Mouse (Mus musculus) 3T3-L1 (cell line): ENCODE results near the gene Emc6.

Source experiments
- DNase-seq: peaks from one replicate; pipeline ENCODE4 v3.0.0-alpha.2; 2015; ENCODE audit warnings: low read depth, low spot score

Emc6 gene

DNA sequence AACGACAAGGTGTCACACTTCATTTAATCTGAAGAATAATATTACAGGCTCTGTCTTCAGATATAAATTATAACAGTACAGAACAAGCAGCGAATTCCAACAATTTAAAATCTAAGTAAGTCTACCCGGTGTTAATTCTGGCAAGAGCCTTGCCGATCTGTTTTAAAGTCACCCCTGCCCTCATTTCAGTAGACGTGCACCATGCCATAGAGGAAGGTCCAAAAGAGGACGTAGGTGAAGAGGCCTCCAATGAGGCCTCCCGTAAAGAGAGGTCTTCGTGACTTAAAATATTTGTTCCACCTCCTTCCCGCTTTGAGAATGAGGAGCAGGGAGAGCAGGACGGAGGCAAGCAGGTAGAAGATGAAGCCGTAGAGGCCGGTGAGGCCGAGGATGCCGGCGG, 651 bp downstream of the Emc6 start:
- peak; percentile 25 for DNase-seq

DNA sequence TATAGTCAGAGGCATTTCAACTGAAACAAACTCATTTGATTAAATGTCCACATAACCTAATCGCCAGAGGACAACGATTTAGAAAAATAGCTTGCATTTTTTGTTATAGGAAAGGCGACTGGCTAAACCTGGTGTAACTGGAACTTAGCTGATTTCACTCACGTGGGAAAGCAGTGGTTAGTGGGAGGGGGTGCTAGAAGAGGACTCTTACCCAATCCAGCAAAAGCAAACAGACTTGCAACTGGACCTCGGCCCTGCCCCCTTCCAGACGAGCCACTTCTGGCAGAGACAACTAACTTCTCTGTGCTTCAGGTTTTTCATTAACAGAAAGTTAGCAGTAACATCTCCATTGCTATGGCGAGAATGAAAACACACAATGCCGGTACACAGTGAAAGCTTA, 1.2 kb downstream of the Emc6 start:
- DNase-seq = peak; percentile 58

DNA sequence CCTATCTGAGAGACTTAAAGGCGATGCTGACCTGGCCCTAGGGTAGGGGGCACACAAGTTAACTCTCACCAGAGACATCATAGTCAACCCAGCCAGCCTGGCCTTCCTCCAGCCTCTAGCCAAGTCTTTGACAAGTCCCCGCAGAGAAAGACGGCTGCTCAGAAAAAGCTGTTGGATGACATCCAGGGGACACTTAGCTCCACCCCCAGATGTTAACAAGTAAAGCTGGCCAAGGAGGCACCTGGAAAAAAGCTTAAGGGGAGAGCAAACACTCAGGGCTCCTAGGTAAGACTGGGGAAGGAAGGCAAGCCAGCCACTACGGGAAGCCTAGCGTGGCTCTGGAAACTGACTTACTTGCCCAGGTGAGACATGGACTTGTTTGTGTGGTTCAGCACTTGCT, 4.7 kb downstream of the Emc6 start:
- no peak for DNase-seq

DNA sequence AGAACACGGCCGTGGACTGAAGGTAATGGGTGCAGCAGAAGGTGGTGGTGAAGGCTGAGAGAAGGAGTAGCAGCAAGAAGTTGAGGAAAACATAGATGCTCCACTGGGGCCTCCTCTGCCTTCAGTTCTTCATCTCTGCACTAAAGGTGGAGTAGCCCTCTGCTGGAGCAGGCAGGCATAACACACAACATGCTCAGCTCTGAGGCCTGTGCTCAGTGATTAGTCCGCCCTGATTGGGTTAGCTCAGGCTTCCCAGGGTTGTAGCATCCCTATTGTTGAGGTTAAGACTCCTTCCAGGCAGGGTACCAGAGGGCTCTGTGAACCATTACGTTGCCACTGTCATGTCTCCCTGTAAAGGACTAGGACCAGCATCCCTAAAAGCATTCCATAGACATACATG, 7.6 kb downstream of the Emc6 start:
- DNase-seq = peak; percentile 80

DNA sequence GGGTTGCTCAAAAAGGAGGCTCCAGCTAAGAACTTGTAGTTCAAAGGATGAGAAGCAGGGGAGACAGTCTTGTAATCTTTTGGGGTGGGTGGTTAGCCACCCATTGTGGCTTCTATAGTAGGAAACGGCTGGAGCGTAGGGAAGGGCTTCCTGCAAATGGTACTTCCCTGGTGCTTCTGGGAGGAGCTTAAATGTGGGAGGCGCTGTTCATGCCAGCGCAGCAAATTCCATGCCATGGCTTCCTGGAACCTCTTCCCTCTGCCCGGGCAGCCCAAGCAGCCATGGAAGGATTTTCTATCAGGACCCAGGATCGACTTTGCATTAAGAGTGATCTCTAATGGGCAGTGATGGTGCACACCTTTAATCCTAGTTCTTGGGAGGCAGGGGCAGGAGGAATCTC, 8.3 kb downstream of the Emc6 start:
- DNase-seq = no peak

DNA sequence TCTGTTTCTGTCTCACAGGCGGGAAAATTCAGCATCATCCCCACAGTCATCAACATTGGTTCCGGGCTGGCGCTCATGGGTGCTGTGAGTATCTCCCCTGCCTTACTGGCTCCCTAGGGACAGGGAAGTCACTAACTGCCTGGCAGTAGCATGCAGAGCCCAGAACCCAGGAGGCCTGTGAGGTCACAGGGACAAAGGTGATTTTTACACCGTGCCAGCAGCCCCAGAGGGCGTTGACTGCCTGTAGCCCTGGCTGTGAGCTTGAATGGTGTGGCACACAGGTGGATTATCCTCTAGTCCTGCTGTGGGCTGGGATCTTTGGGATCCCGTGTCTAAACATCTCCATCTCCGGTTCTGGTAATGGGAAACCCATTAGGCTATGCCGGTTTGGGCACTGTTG, 8.8 kb downstream of the Emc6 start:
- no peak for DNase-seq

DNA sequence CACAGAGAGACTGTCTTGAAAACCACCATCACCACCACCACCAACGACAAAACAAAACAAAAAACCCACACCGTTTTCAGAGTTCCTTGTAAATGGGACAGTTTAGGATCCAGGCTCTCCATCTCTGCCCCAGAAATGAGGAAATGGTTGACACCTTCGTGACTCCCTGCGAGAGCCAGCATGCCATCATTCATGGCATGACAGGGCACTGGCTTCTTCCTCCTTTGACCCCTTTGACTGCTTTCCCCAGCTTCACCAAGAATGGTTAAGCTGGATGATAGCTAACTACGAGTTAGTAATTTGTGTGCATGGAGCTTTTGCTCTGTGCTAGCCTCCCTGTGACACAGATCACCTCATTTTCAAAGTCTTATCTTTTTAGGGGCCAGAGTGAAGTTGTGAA, 14.6 kb downstream of the Emc6 start:
- no peak for DNase-seq

DNA sequence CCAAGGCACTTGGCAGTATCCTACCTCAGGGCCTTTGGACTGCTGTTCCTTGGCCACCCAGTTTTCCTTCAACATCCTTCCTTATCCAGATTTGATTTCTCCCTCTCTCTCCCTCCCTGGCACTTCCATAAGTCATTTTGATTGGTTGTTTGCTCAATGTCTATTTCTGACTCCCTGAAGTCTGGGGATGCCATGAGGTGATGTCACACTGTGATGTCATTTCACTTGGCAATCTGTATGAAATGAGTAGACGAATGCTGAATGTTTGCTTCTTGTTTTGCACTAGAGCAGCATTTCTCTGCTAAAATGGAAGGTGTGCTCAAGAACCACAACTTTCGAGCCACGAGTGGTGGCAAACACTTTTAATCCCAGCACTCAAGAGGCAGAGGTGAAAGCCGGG, 15.2 kb downstream of the Emc6 start:
- peak; percentile 74 for DNase-seq

DNA sequence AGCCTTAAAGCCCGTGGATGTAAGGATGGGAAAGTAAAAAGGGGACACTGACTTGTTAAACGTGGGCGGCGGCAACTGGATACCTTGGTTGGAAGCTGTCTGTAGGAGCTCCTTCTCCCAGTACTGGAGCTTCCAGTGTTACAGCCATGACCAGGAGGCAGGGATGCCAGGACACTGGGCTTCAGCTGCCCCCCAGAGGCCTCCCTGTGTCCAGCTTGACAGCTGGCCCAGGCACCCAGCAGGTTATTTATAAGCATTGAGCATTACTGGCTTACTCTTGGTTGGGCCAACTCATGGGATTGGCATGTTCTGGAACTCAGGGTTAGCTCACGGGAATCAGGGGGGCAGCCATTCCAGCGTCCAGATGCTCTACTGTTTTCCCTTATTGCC, 16.0 kb downstream of the Emc6 start:
- DNase-seq = peak; percentile 87

DNA sequence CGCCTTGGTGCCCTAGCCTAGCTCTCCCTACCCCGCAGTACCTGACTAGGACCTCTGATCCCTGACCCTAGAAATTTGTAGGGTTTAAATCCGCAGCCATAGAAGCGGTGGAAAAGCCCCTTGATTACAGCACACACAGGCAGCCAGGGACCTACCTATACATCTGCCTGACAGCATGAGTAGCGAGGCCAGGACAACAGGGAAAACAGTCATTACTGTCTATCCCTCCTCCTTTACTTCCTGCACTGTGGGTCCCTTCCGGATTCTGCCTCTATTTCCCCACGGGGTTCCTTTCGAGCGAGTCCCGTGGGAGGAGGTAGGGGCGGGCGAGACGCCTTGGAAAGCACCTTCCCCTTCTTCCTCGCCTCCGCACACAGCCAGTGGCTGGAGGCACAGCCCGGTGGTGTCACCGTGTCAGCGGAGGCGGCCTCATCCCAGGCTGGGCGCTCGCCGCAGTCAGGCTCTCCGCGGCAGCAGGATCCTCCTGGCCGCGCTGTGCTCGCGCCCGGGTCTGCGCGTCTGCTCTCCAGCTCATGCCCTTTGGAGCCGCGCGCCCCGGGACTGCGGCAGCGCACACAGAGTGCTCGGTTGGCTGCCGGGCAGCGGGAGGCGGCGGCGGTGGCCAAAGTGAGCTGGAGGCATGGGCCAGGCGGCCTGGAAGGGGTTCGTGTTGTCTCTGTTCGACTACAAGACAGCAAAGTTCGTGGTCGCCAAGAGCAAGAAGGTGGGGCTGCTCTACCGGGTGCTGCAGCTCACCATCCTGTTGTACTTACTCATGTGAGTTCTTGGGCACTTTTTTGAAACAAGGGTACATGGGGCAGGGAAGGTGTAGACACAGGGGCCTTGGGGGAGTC, 16.7 kb downstream of the Emc6 start, which contains the start of gene P2rx5:
TSS of gene P2rx5 (plus strand) at position 465 of the 854 bp plus-strand sequence.
- no peak for DNase-seq

DNA sequence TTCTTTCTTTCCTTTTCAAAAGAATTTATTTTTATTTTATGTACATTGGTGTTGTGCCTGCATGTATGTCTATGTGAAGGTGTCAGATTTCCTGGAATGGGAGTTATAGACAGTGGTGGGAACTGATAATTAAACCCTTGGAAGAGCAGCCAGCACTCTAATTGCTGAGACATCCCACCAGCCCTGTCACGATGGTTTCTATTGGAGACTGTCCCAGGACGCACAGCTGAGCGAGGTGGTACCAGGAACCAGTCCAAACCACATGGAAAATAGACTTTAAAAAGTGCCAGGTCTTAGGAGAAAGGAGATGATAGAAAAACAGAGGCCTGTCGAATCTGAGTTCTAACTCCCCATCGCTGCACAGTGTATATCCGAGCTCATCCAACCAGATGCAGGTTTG, 21.8 kb downstream of the Emc6 start:
- DNase-seq = no peak

DNA sequence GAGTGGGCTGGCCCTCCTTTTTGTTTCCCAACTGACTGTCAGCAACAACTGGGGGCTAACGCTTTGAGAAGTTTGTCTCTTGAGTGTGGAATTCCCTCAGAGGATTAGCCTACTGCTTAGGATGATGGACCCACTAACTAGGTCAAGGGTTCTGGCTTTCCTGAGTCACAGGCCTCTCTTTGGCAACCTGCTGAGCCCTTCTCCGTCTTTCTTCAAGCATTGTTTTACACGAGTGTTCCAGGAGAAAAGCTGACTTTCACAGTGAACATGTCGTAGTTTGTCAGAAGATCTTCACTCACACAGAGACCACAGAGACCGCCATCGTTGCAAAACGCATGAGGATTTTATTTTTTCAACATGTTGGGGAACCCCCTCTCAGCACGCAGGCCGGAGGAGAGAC, 28.6 kb downstream of the Emc6 start:
- DNase-seq = no peak

DNA sequence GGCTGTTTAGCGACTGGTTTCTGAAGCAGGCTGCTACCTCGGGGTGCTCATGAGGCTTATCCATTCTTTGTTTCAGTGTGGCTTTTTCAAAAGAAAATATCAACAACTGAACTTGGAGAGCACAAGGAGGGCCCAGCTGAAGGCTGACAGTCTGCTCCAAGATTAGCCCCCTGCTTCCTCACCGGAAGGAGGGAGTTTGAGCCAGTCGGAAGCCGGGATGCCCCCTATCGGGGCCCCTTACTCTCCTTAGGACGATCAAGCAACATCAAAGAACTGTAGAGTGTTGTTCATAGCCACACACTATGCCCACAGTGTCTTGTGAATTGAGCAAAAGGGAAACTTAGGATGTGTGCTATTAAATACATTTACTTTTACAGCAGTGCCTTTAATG, 29.9 kb downstream of the Emc6 start:
- DNase-seq = no peak

DNA sequence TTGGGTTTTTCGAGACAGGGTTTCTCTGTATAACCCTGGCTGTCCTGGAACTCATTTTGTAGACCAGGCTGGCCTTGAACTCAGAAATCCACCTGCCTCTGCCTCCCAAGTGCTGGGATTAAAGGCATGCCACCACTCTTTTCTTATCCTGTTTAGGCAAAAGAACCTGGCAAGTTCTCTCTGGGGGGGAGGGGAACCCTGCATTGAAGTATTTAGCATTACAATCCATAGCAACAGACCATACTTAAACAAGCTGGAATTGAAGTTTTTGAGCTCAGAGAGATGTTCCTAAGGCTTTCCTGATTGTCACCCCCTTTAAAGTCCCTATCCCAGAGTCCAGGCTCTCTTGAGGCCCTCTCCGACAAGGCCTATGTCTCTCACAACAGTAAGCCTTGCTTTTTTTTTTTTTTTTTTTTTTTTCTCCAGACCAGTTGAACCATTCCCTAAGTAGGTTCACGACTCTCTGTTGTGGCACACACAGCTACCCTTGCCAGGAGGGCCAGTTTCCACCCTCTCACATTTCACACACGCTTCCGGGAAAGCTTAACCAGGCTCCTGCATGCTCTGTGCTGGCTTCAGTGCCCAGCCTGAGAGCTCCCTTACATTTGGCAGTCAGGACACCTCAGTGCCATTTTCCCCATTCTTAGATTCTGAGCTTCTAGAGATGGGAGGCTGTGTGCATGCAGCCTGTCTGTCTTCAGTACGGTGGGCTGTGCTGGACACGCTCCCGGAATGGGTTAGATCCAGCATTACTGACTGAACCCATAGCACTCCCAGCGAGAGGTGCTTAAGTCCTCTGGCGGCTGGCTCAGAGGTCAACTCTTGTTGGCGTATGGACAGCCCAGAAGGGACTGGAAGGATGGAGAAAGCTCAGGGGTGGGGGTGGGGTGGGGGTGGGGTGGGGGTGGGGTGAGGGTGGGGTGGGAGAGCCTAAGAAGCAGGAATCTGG, 30.5 kb downstream of the Emc6 start:
- DNase-seq = no peak

DNA sequence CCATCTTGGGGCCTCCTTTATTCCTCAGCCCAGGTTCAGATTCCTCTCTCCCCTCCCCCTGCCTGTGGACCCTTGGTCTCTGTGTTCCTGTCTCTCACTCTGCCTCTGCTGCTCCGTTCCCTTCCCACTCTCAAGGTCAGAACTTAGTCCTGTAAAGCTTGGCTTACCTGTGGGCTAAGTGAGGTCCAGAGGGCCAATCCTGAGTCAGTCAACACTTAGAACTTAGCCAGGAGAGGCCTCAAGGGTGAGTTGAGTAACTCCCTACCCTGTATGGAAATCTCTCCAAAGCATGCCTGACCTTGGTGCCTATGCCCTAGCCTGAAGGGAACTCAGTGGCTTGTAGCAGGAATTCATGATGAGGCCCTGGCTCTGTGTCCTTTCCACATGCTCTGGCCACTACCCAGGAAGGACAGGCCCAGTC, 32.6 kb downstream of the Emc6 start:
- no peak for DNase-seq

DNA sequence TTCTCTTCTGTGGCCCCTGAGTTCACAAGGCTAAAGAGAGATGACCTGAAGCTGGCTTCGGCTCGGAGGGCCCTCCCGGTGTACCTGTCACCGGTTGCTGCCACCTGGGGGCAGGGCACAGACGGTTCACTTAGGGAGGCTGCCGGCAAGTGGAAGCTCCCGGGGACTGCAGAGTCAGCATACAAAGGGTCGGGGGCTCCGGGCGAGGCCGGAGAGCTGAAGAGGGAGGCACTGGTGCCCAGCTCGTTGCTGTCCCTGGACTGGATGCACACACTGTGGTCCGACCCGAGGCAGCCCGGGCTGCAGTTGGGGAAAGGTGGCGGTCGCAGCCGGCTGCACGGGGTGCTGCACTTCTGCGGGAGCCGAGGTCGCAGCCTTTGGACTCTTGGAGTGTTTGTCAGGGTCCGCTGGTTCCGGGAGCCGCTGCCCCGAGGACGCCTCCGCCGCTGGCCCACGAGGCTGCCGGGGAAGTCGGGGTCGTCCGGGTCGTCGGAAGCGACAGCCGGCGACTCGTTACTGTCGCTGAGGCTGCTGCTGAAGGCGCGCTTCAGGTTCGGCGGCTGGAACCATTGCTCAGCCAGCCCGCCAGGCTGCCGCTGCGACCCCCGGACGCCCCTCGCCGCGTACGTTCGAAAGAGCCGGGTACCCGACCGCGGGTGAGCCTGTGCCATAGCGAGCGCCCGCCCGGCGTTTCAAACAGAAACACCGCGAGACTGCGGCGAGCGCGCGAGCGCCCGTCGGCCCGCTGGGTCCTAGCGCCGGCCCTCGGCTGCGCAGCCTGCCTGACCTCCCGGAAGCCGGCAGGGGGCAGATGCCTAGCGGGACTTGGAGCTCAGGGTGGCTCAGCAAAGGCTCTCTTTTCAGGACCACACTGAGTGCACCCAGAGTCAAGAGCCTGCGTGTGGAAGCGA, 39.0 kb downstream of the Emc6 start, which contains the start of gene Haspin:
TSS of gene Haspin (minus strand) at position 704 of the 911 bp plus-strand sequence.
- peak; percentile 85 for DNase-seq

DNA sequence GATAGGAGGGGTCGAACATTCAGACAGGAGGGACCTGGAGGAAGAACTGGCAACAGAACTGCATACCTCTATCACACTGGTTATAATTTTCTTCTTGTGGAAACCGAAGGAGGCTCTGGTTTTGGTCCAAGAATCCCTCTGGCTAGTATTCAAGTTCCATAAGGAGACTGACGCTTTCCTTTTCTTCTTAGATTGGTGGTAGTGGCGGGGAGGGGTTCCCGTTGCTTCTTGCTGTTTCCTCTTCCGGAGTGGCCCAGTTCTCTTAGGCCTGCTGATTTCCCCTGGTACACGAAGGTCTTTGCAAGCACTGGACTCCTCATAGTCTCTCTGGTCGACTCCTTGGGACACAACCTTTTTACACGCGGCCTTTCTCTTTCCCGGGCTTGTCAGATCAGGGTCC, 39.7 kb downstream of the Emc6 start:
- DNase-seq = no peak

DNA sequence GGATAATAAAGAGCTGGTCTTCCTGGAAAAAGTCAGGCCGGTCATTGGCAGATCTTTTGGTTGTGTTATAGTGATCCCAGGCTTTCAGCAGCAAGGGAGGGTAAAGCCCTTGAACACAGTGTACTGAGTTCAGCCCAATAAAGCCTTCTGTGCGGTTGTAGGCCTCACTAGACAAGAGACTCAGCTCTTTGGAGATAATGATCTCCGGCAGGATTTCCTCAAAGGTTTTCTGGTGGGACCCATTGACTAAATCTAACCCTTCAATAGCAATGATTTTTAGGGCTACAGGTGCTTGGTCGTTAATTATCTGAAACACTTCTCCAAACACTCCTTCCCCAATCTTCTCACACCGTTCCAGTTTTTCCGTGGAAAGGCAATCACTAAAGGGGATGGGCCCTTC, 40.2 kb downstream of the Emc6 start:
- no peak for DNase-seq

DNA sequence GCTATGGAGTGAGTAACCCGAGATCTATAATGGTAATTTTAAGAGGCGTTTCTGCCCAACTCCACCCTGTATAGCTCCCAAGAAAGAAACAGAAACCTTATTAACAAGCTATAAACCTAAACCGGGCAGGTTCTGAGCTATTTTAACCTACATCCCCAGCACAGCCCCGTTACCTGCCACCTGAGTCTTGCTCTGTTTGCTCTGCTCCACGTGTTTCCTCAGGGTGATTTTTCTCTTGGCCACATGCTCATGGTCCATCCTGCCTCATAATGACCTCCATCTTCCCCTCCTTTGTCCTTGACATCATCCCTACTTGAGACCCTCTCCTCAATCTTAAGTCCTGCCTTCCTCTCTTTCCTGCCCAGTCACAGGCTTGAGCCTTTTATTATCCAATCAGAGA, 42.6 kb downstream of the Emc6 start:
- no peak for DNase-seq

DNA sequence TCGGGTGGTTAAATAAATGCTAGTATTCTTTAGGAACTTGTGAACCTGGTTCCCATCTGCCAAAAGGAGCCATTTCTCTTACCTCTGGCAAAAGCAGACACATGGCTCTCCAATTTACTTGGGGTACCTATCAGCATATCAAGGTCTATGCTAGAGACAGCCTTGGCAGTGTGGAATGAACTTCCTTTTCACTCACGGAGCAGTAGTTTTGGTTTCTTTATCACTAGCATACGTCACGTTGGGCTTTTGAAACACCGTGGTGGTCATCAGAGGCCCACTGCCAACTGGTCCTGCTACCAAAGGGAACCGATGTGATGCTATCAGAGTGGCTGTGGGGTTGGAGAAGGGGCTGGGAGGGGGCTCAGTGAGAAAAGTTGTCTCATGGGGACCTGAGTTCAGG, 43.8 kb downstream of the Emc6 start:
- no peak for DNase-seq

DNA sequence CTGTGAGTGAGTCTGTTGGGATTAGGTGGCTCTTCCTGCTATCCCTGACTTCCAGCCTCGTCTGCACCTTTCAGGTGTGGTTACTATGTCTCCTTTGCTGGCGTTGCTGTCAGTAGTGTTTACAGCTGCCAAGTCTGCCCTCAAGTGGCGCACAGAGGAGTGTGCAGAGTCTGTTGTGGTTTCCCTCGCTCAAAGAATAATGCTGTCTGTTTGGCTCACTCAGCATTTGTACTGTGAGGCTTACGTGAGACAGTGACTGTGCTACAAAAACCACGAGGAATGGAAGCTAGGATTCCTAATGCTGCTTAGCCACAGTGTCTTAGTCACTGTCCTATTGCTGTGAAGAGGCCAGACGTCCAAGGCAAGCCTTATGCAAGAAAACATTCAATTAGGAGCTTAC, 45.8 kb downstream of the Emc6 start:
- DNase-seq = peak; percentile 71

DNA sequence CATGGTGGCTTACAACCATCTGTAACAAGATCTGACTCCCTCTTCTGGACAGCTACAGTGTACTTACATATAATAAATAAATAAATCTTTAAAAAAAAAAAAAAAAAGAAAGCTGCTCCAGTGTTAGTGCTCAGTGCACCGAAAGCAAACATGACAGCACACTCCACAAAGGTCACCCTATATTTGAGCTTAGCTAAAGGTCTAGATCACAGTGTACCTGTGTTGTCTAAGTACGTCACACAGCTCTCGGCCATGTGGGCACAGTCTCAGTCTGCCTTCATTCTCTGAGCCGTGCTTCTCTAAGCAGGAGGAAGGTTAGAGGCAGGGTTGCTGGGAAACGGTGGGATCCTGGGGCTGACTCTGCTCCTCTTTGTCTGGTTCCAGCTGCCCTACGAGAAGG, 50.3 kb downstream of the Emc6 start:
- no peak for DNase-seq
